Mouse (Mus musculus) bone marrow, adult 2 months (tissue): ENCODE data around the gene Spef2. TPM values are rescaled to one million over a fixed set of nuclear protein-coding genes. Genes with fewer than 3 reads are reported as not detected.

Source experiments
- H3K27ac ChIP-seq: fragments of 200-500 bp; 2 replicates; pipeline ENCODE4 v1.5.1; 2012; ENCODE audit warnings: low read depth, mild to moderate bottlenecking, control low read depth, inconsistent platforms, low read length; ENCODE audit not compliant: control insufficient read depth, poor library complexity, insufficient read depth
- H3K4me1 ChIP-seq: fragments of 200-500 bp; 2 replicates; pipeline ENCODE4 v1.6.1; 2011; ENCODE audit warnings: low read length; ENCODE audit not compliant: control insufficient read depth, insufficient read depth
- H3K4me3 ChIP-seq: fragments of 200-500 bp; replicated peaks from 2 replicates; pipeline ENCODE3; 2011; ENCODE audit warnings: mild to moderate bottlenecking, low read depth, low read length, control low read depth; ENCODE audit not compliant: control insufficient read depth
- CTCF ChIP-seq: fragments of 200-500 bp; IDR thresholded peaks from 2 replicates; pipeline ENCODE4 v1.5.1; 2011; ENCODE audit warnings: low read length, control low read depth; ENCODE audit not compliant: control insufficient read depth, insufficient read depth
- POLR2A ChIP-seq: fragments of 200-500 bp; IDR thresholded peaks from 2 replicates; pipeline ENCODE4 v1.6.1; 2011; ENCODE audit warnings: low read depth, mild to moderate bottlenecking, control low read depth, low read length, borderline replicate concordance; ENCODE audit not compliant: control insufficient read depth
- WGBS: fragments of 180-500 bp; shearing (Covaris S2); methylation state at CpG from one replicate; pipeline ENCODE4 v1.1.7; 2018; 5-methylcytosine and 5-hydroxymethylcytosine counted together
- polyA plus RNA-seq: library from polyadenylated mRNA; stranded (reverse); fragments of >200 nt; gene quantifications from 2 replicates; pipeline ENCODE4 v1.2.4, GENCODE M21; 2011; ENCODE audit warnings: low replicate concordance; ENCODE audit not compliant: missing spikeins, insufficient read depth, insufficient read length

The Spef2 gene
- polyA plus RNA-seq, 1 experiment: 2.5 TPM

- H3K27ac ChIP-seq: peak overlapping the region; percentile 29; the same call in 1 of the 2 replicates
These were observed 1.1 kb downstream of the Spef2 start for GRCm38 (mm10) chr15:9747410-9748104.

GRCm38 (mm10) chr15:9742172-9742571 lies 6.5 kb downstream of the Spef2 start:
- H3K27ac ChIP-seq: no peak overlapping the region
- no peaks in the 10 kb centered on the region for H3K4me1 ChIP-seq
- WGBS: 82% methylated on average over 3 of the region's 3 CpGs
- H3K4me3 ChIP-seq: no peak overlapping the region
- TF ChIP-seq POLR2A (no peak), CTCF (0 out of 2 replicates have a peak, but pooled peaks have one; percentile 28)

More at GRCm38 (mm10) chr15:9747410-9748104, 1.1 kb downstream of the Spef2 start:
- Histone ChIP-seq H3K4me1 (no peaks in the 10 kb centered on the region; the same call in 1 of the 2 replicates), H3K4me3 (no peak overlapping the region)
- TF ChIP-seq CTCF (no peak), POLR2A (no peak)
- whole genome bisulfite sequencing: 27% methylated on average over 5 of the region's 5 CpGs

GRCm38 (mm10) chr15:9714574-9715458 lies 33.9 kb downstream of the Spef2 start:
- TF ChIP-seq CTCF (no peak), POLR2A (no peak)
- Histone ChIP-seq H3K27ac (0 out of 2 replicates have a peak overlapping the region, but pooled peaks have one; percentile 11), H3K4me3 (peak overlapping the region; percentile 16), H3K4me1 (peaks cover 2% of the 10 kb centered on the region; the same call in 1 of the 2 replicates)
- WGBS: 8% methylated on average over 7 of the region's 7 CpGs

- Histone ChIP-seq H3K27ac (no peak overlapping the region), H3K4me3 (no peak overlapping the region), H3K4me1 (peaks cover 2% of the 10 kb centered on the region; the same call in 1 of the 2 replicates)
- WGBS: 52% methylated on average over 3 of the region's 3 CpGs
- no peak for TF ChIP-seq POLR2A
These were observed 35.0 kb downstream of the Spef2 start for GRCm38 (mm10) chr15:9713707-9714106.

GRCm38 (mm10) chr15:9710330-9710729 lies 38.3 kb downstream of the Spef2 start:
- Histone ChIP-seq H3K27ac (no peak overlapping the region), H3K4me1 (peaks cover 2% of the 10 kb centered on the region; the same call in 1 of the 2 replicates), H3K4me3 (no peak overlapping the region)
- no peak for TF ChIP-seq POLR2A
- TF ChIP-seq CTCF: no peak
- 23% methylated on average over 2 of the region's 2 CpGs for WGBS

GRCm38 (mm10) chr15:9705830-9706450 lies 42.7 kb downstream of the Spef2 start:
- TF ChIP-seq CTCF (no peak), POLR2A (no peak)
- H3K4me3 ChIP-seq: no peak overlapping the region
- no peak overlapping the region for H3K27ac ChIP-seq
- WGBS: 3% methylated on average over 2 of the region's 2 CpGs
- no peaks in the 10 kb centered on the region for H3K4me1 ChIP-seq

GRCm38 (mm10) chr15:9701845-9702244 lies 46.8 kb downstream of the Spef2 start:
- no peaks in the 10 kb centered on the region for H3K4me1 ChIP-seq
- H3K4me3 ChIP-seq: no peak overlapping the region
- TF ChIP-seq POLR2A: no peak
- TF ChIP-seq CTCF: no peak
- no peak overlapping the region for H3K27ac ChIP-seq

GRCm38 (mm10) chr15:9691721-9692120 lies 56.9 kb downstream of the Spef2 start:
- no peak overlapping the region for H3K27ac ChIP-seq
- H3K4me1 ChIP-seq: no peaks in the 10 kb centered on the region; the same call in 1 of the 2 replicates
- no peak overlapping the region for H3K4me3 ChIP-seq
- TF ChIP-seq POLR2A (no peak), CTCF (no peak)
